Mouse (Mus musculus) frontal cortex, adult 2 months (tissue): ENCODE measurements around the gene Zdhhc9. TPM values are rescaled to one million over a fixed set of nuclear protein-coding genes. Genes with fewer than 3 reads are reported as not detected.

Source experiments
- DNase-seq, 2 experiments: peaks; one replicate each; pipeline ENCODE4 v3.0.0; 2022; ENCODE audit warnings: low spot score in 1 of 2; ENCODE audit errors: extremely low spot score in 1 of 2
- polyA plus RNA-seq: library from polyadenylated mRNA; depleted of rRNA; stranded (reverse); fragments of >200 nt; gene quantifications from 2 replicates; pipeline ENCODE4 v1.2.3, GENCODE M21; 2012; rRNA removed

Zdhhc9 gene
- polyA plus RNA-seq, 1 experiment, result 34.9 TPM

- no peak for DNase-seq
These were observed 79.5 kb downstream of the Zdhhc9 start for GRCm38 (mm10) chrX:48129167-48129566.

GRCm38 (mm10) chrX:48127502-48128218 is 81.0 kb downstream of the Zdhhc9 start:
- DNase-seq, result no peak

GRCm38 (mm10) chrX:48126903-48127476 is 81.7 kb downstream of the Zdhhc9 start:
- DNase-seq, result no peak

GRCm38 (mm10) chrX:48124132-48125071 is 84.3 kb downstream of the Zdhhc9 start:
- DNase-seq, result peak in 1 of 2 experiments; percentile 67

Other genes with a start within 250 kb of the Zdhhc9 start
- gene Apln, start 174.0 kb downstream of the Zdhhc9 start, polyA plus RNA-seq, result 20.0 and 25.3 TPM in 2 replicates
- 0.14 and 0.21 TPM in 2 replicates for gene Xpnpep2, start 100.2 kb downstream of the Zdhhc9 start, polyA plus RNA-seq
- gene Sash3, start 62.4 kb downstream of the Zdhhc9 start, polyA plus RNA-seq, result 1.7 and 1.8 TPM in 2 replicates
- gene Utp14a, start 48.0 kb upstream of the Zdhhc9 start, polyA plus RNA-seq, result 13.9 and 15.2 TPM in 2 replicates
- 8.0 and 9.2 TPM in 2 replicates for gene Bcorl1, start 132.5 kb upstream of the Zdhhc9 start, polyA plus RNA-seq